Mouse (Mus musculus) cerebellum, postnatal 10 days (tissue): ENCODE results near the gene Pcca.

Experiments used
- DNase-seq, 2 experiments: peaks; one replicate each; pipeline ENCODE4 v3.0.0; 2021; ENCODE audit warnings: mixed read lengths in 2 of 2

Gene Pcca

DNA sequence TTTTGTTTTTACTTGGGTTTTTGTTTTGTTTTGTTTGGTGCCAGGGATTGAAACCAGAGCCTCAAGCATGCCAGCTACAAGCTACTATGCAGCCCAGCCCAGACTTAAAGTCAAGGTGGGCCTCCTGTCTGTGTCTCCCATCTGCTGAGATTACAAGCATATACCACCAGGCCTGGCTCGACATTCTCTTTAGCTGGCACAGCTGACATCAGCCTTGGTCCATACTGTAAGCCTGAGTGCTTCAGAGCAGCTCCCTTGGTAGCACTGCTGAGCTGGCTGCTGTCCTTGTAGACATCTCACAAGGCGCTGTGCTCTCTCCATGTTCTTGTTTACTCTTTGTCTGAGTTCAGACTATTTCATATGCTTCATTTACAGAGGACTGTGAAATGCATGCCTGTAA, 302.9 kb downstream of the Pcca start:
- peak; percentile 58 to 72 for DNase-seq

DNA sequence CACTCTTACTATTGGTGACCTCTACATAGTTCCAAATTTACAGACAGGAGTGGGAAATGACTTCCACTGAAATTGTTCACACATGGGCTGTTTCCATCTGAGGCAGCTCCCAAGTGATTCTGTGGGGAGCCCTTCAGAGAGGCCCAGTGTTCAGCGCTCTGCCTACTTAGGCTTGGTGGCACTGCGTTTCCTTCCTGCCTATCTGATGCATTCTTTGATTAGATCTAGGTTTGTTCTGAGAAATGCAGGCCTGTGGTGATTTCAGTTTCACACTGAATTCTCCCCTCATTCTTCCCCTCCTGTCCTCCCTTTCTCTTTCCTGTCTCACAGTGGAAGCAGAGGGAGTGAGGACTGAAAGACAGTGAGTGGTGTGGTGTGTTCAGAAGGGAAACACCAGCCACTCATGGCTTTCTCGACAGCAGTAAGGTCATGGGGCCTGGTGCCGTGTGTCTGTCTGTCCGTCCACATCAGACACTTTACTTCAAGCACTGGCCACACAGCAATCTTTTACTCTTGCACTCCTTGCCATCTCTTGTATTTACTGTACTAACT, 318.5 kb downstream of the Pcca start:
- no peak for DNase-seq

DNA sequence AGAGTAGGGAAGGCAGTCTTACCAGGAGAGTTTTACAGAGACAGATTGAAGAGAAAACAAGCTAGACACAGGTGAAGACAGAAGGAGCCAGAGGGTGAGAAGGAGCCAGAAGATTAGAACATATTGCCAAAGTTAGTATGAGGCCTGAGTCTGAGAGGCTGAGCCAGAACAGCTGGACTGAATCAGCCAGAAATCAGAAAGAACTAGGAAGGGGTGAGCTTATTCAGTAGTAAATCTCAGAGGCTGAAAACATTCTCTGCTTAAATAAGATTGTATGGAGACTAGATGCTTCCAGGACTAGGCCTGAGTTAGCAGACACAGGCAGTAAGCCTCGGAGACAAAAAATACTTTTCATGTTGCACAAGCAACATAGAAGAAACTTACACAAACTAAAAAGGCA, 325.7 kb downstream of the Pcca start:
- DNase-seq: no peak

- peak; percentile 59 to 63 for DNase-seq
These were observed 328.5 kb downstream of the Pcca start for GRCm38 (mm10) chr14:122862623-122863022.

- no peak for DNase-seq
These were observed 331.5 kb downstream of the Pcca start for GRCm38 (mm10) chr14:122865462-122866129.

- peak; percentile 64 to 73 for DNase-seq
These were observed 333.6 kb downstream of the Pcca start for GRCm38 (mm10) chr14:122867531-122868285.

- peak in 1 of 2 experiments; percentile 32 for DNase-seq
These were observed 335.7 kb downstream of the Pcca start for GRCm38 (mm10) chr14:122869831-122870230.

- no peak for DNase-seq
These were observed 337.9 kb downstream of the Pcca start for GRCm38 (mm10) chr14:122871841-122872580.

DNA sequence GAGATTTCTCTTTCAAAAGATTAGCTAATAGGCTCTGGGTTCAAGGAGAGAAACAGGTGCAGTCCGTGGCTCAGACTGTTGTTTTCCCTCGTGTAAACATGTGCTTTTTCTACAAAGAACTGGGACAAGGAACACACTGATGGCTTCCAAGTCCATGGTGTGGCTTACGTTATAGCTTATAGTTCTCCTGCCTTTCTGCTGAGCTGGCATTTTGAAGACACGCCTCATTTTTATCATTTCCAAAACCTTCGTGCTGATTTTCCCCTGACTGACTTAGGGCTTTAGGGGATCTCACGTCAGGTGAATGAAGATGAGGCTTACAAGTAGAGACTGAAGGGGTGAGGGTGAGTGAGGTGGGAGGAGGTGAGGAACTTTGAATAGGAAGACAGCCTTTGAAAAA, 338.5 kb downstream of the Pcca start:
- DNase-seq: no peak

- DNase-seq: peak; percentile 76 to 84
These were observed 340.9 kb downstream of the Pcca start for GRCm38 (mm10) chr14:122875056-122875455.

DNA sequence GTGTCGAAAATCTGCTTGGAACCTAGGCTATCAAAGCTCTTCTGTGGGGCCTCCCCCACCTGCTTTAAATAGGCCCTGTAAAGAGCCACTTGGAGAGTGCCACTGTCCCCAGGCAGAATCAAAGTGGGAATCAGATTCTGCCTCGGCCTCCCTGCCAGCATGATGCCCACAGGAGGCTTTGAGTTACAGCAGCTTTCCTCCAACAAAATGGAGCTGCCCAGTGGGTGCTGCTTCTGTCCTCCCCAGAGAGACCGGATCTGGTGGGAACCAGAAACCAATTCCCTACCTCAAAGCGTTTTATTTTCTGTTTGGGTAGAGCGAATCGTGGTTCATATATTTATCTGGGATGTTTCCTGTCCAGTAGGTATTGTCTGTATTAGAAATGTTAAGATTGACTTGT, 341.5 kb downstream of the Pcca start:
- DNase-seq: peak; percentile 53 to 56

DNA sequence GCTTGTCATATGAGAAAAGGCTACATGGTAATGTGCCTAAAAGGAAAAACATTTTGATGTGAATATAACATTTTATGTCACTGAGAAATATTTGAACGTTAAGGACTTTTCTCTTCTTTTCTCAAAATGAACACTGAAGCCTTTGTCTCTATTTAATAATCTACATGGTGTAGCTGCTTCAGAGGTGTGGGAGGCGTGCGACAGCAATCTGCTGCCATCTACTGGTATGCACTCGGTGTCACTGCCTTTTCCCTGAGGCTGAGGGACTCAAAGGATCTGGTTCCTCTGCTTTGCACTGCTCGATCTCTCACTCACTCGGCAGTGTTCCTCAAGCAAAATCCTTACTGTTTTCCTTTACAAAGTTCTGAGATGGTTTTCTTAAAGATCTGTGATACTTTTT, 342.0 kb downstream of the Pcca start:
- peak; percentile 93 to 94 for DNase-seq

GRCm38 (mm10) chr14:122876723-122877122, 342.6 kb downstream of the Pcca start:
- peak; percentile 56 to 58 for DNase-seq

- peak in 1 of 2 experiments; percentile 41 for DNase-seq
These were observed 343.7 kb downstream of the Pcca start for GRCm38 (mm10) chr14:122877787-122878186.

DNA sequence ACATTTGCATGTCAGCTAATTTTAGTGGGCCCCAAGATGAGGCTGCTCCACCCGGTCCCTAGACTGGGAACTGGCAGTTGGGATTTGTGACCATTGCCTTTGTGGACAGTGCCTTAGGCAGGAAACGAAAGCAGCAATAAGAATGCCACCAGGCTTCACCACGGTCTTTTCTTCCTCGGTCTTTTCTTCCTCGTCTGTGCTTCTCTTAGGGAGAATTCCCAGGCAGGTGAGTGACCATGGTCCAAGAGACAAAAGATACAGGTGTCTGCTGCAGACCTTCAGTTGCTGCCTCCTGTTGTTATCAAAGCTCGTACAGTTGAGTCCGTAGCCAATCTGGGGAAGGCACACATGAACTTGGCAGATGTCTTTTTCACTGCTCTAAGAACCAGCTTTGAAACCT, 346.2 kb downstream of the Pcca start:
- DNase-seq: peak; percentile 45 to 59

- peak in 1 of 2 experiments; percentile 43 for DNase-seq
These were observed 347.6 kb downstream of the Pcca start for GRCm38 (mm10) chr14:122881699-122882098.

DNA sequence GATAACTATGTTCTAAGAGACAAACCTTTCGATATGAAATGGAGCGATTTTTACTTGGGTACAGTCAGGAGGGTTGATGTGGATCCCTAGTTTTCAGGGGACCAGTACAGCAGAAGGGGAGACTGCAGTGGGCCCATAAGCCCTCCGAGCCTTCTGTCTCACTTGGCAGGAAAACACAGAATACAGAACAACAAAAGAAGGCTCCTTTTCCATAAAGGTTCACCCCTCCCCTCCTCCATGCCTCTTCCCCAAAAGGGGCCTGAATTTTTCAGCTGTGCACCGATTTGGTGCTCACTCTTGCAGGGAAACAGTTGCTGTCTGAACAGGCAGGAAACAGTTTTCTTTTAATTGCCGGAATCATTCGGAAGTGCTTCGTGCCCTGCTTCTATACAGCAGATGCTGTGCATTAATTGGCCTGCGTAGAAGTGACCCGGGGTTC, 348.1 kb downstream of the Pcca start:
- peak; percentile 69 to 75 for DNase-seq

DNA sequence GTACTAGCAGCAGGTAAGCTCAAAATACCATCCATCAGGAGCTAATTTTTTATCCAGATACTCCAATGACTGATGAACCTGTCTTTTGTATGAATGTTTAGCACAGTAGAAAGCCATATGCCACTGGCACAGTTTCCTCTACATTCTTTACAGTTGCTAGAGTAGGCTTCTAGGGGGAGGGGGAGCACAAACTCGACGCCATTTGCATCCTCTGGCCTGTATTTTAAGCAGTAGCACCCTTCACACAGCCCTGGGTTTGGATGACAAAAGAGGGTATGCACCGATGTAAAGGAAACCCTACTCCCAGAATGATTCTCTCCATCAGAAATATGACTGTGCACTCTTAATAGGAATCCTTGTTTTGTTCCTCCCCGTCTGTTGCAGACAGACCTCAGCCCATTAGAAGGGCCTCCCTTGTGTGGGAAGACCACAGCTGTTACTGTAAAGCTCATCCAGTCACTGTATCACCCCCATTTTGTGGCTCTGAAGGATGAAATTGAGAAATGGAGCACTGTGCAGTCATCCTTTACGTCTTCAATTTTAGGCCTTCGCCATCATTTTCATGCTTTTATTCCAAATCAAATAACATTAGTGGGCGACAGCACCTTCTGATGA, 348.8 kb downstream of the Pcca start:
- peak in 1 of 2 experiments; percentile 45 for DNase-seq

DNA sequence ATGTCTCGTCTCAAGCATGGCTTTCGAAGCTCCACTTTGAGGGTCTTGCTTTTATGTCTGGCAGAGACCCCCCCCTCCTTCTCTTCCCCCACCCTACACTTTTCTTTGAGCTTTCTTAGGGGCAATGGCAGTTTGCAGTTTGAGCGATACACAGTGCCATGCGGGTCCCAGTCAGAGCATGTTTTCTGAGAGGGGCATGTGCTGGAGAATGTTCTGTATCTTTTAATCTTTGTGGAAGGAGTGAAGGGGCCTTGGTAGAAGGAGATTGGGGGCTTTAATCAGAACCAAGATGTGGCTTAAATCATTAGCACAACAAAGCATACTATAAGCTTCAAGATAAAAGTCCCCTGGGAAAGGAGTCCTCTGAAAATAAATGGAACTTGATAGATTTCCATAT, 349.3 kb downstream of the Pcca start:
- DNase-seq: no peak

- DNase-seq: peak; percentile 71 to 74
These were observed 349.9 kb downstream of the Pcca start for GRCm38 (mm10) chr14:122883821-122884584.

GRCm38 (mm10) chr14:122885893-122886292, 351.8 kb downstream of the Pcca start:
- peak; percentile 95 to 97 for DNase-seq

DNA sequence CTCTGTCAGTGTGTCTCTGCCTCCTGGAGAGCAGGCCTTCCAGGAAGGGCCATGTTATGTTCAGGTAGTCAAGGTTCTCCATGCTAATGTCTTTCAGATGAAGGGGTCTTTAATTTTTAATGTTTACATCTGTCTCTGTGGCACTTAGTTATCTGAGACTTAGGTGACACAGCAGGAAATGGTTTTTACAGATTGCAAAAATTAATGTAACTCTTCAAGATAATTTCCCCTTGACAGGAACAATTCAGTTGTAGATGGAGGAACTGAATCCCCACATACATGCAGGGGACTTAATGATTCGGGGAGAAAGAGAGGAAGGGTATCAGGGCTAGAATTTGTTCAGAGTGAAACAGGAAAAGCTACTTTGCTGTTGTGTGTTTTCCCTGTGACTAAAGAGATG, 353.2 kb downstream of the Pcca start:
- no peak for DNase-seq
